Mouse (Mus musculus) left cerebral cortex, postnatal 10 days (tissue): ENCODE results near the gene Ell. TPM values are rescaled to one million over a fixed set of nuclear protein-coding genes. Genes with fewer than 3 reads are reported as not detected.
A peak's percentile ranks its signal among the peaks of the same experiment; 100 is the strongest.

Experiments
- DNase-seq, 2 experiments: peaks; one replicate each; pipeline ENCODE4 v3.0.0; 2021 to 2022; ENCODE audit warnings: low spot score in 2 of 2, mixed read lengths in 1 of 2; ENCODE audit errors: extremely low spot score in 1 of 2
- intact Hi-C: fragments of 180-260 bp; cut with DNase I; formaldehyde crosslinking; loops from one replicate; pipeline ENCODE4 v1.15.1; 2025
- total RNA-seq, 2 experiments: library from RNA; stranded (reverse); gene quantifications; 2 replicates each; pipeline ENCODE4 v1.2.3; 2021

Ell gene
- total RNA-seq, 2 experiments from 2014 or later: 15.1 to 18.5 TPM

GRCm38 (mm10) chr8:70593173-70593572, 53.9 kb downstream of the Ell start:
- peak in 1 of 2 experiments; percentile 88 for DNase-seq
- intact Hi-C loops: no loop called here

GRCm38 (mm10) chr8:70593961-70594609, 54.8 kb downstream of the Ell start, which contains the start of gene Isyna1:
TSS of gene Isyna1 (plus strand) at chr8:70594373.
- DNase-seq: peak; percentile 69 to 93
- intact Hi-C loops: no loop called here

GRCm38 (mm10) chr8:70594621-70595564, 55.6 kb downstream of the Ell start:
- intact Hi-C loops: no loop called here
- peak in 1 of 2 experiments; percentile 70 for DNase-seq

GRCm38 (mm10) chr8:70595811-70596210, 56.6 kb downstream of the Ell start:
- no peak for DNase-seq
- intact Hi-C loops: no loop called here

- intact Hi-C loops: no loop called here
- no peak for DNase-seq
These were observed 57.0 kb downstream of the Ell start for GRCm38 (mm10) chr8:70596216-70596615.

- DNase-seq: peak in 1 of 2 experiments; percentile 69
- intact Hi-C loops: no loop called here
These were observed 57.6 kb downstream of the Ell start for GRCm38 (mm10) chr8:70596775-70597416.

GRCm38 (mm10) chr8:70597417-70598272, 58.4 kb downstream of the Ell start:
- no peak for DNase-seq
- intact Hi-C loops: no loop called here

- intact Hi-C loops: no loop called here
- peak; percentile 71 to 90 for DNase-seq
These were observed 59.0 kb downstream of the Ell start for GRCm38 (mm10) chr8:70598283-70598682.

GRCm38 (mm10) chr8:70598722-70599121, 59.5 kb downstream of the Ell start:
- intact Hi-C loops: no loop called here
- peak in 1 of 2 experiments; percentile 41 for DNase-seq

- intact Hi-C loops: no loop called here
- no peak for DNase-seq
These were observed 60.4 kb downstream of the Ell start for GRCm38 (mm10) chr8:70599507-70600290.

GRCm38 (mm10) chr8:70600473-70601270, 61.4 kb downstream of the Ell start:
- intact Hi-C loops: no loop called here
- peak in 1 of 2 experiments; percentile 86 for DNase-seq

- intact Hi-C loops: no loop called here
- peak; percentile 82 to 95 for DNase-seq
These were observed 62.0 kb downstream of the Ell start for GRCm38 (mm10) chr8:70601271-70601649.

GRCm38 (mm10) chr8:70602139-70602811, 63.0 kb downstream of the Ell start:
- intact Hi-C loops: no loop called here
- no peak for DNase-seq

GRCm38 (mm10) chr8:70604558-70604957, 65.3 kb downstream of the Ell start:
- intact Hi-C loops: no loop called here
- no peak for DNase-seq

GRCm38 (mm10) chr8:70605871-70606779, 66.9 kb downstream of the Ell start:
- no peak for DNase-seq
- intact Hi-C loops: no loop called here
